Mouse (Mus musculus): Measurements from ENCODE around the gene Msmp. TPM values are rescaled to one million over a fixed set of nuclear protein-coding genes. Genes with fewer than 3 reads are reported as not detected.
A peak's percentile ranks its signal among the peaks of the same experiment; 100 is the strongest.
"Not testable (repeated sequence)": the region's sequence is repeated elsewhere in the genome, so short reads cannot be mapped to it uniquely, and the experiment has no call there.

Gene Msmp
- polyA plus RNA-seq, 1 experiment from 2014 or later = 0.49 TPM

- Histone ChIP-seq H3K4me1 (replicated peaks; ENCODE audit: control insufficient read depth, insufficient read depth, low read length) (no peaks in the 10 kb centered on the region), H3K27me3 (replicated peaks; ENCODE audit: control insufficient read depth, insufficient read depth, low read length) (no peaks in the 10 kb centered on the region), H3K4me3 (ENCODE audit: low read depth, low read length) (no peak overlapping the region), H3K4me2 (ENCODE audit: low read length) (no peak overlapping the region), H3K36me3 (ENCODE audit: control insufficient read depth, insufficient read depth, low read length) (no peaks in the 10 kb centered on the region), H3K27ac (ENCODE audit: low read depth) (no peak overlapping the region), H3K9ac (ENCODE audit: low read length) (no peak overlapping the region), H3K9me3 (ENCODE audit: control insufficient read depth, low read length) (no peaks in the 10 kb centered on the region)
- 76% methylated on average over 7 of the region's 7 CpGs for WGBS
- no peak for DNase-seq (ENCODE audit: low spot score)
- ATAC-seq (replicated peaks; ENCODE audit: low FRiP score, low TSS enrichment, low read depth) = no peak
Measured at GRCm38 (mm10) chr4:43598650-43599380, 14.5 kb upstream of the Msmp start.

GRCm38 (mm10) chr4:43598200-43598599 lies 13.9 kb upstream of the Msmp start:
- Histone ChIP-seq H3K9me3 (ENCODE audit: control insufficient read depth, low read length) (no peaks in the 10 kb centered on the region), H3K4me3 (ENCODE audit: low read depth, low read length) (no peak overlapping the region), H3K9ac (ENCODE audit: low read length) (no peak overlapping the region), H3K4me1 (replicated peaks; ENCODE audit: control insufficient read depth, insufficient read depth, low read length) (peaks cover 4% of the 10 kb centered on the region; the same call in 1 of the 2 replicates), H3K4me2 (ENCODE audit: low read length) (no peak overlapping the region), H3K27ac (ENCODE audit: low read depth) (no peak overlapping the region), H3K36me3 (ENCODE audit: control insufficient read depth, insufficient read depth, low read length) (no peaks in the 10 kb centered on the region), H3K27me3 (replicated peaks; ENCODE audit: control insufficient read depth, insufficient read depth, low read length) (no peaks in the 10 kb centered on the region)
- ATAC-seq (replicated peaks; ENCODE audit: low FRiP score, low TSS enrichment, low read depth) (no peak), DNase-seq (ENCODE audit: low spot score) (peak; percentile 38)
- WGBS = 82% methylated on average over 4 of the region's 4 CpGs

- not testable (repeated sequence) for H3K4me3 ChIP-seq (ENCODE audit: low read depth, low read length); ATAC-seq (replicated peaks; ENCODE audit: low FRiP score, low TSS enrichment, low read depth); H3K9me3 ChIP-seq (ENCODE audit: control insufficient read depth, low read length); H3K9ac ChIP-seq (ENCODE audit: low read length); H3K27me3 ChIP-seq (replicated peaks; ENCODE audit: control insufficient read depth, insufficient read depth, low read length); DNase-seq (ENCODE audit: low spot score); H3K27ac ChIP-seq (ENCODE audit: low read depth); H3K4me2 ChIP-seq (ENCODE audit: low read length); H3K4me1 ChIP-seq (replicated peaks; ENCODE audit: control insufficient read depth, insufficient read depth, low read length); H3K36me3 ChIP-seq (ENCODE audit: control insufficient read depth, insufficient read depth, low read length)
- 82% methylated on average over 2 of the region's 2 CpGs for WGBS
Measured at GRCm38 (mm10) chr4:43596597-43596996, 12.3 kb upstream of the Msmp start.

DNA sequence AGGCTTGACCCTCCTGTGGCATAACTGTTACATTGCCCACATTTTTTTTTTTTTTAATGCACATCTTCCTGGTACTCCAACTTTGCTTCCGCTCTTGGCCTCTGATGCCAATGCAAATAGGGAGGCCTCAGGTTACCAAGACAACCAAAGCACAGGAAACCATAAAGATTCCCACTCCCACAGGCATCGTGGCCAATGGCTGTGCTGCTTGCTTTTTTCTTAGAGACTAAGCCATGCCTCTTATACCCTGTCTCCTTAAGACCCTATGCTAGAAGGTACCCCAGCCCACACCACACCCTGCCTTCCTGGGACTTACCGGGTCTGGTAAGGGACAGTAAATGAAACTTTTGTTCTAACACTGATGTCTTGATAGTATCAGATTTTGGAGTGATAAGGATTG lies 9.2 kb upstream of the Msmp start:
- 0 out of 2 replicates have a peak, but pooled peaks have one; percentile 36 for ATAC-seq (replicated peaks; ENCODE audit: low FRiP score, low TSS enrichment, low read depth)

DNA sequence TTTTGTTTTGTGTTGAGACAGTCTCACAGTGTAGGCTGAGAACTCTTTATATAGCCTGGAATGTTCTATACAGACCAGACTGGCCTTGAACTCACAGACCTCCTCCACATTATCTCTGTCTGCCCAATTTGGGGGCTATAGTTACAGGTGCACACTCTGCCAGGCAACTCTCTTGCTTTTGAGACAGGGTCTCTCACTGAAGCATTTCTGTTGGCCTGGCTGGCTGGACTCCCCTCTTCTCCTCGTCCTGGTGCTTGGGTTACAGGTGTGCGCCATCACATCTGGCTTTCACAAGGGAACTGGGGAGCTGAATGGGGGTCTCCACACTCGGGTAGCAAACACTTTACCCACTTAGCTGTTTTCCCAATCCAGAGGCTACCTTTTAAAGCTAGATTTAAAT lies 7.7 kb upstream of the Msmp start:
- 76% methylated on average over 3 of the region's 3 CpGs for WGBS
- H3K36me3 ChIP-seq (ENCODE audit: control insufficient read depth, insufficient read depth, low read length) = no peaks in the 10 kb centered on the region
- no peak for ATAC-seq (replicated peaks; ENCODE audit: low FRiP score, low TSS enrichment, low read depth)

More for the DNA sequence above, 9.2 kb upstream of the Msmp start:
- no peak overlapping the region for H3K27ac ChIP-seq (ENCODE audit: low read depth)
- H3K4me3 ChIP-seq (ENCODE audit: low read depth, low read length) = no peak overlapping the region
- no peaks in the 10 kb centered on the region for H3K36me3 ChIP-seq (ENCODE audit: control insufficient read depth, insufficient read depth, low read length)
- 40% methylated on average over 3 of the region's 3 CpGs for WGBS
- peak; percentile 52 for DNase-seq (ENCODE audit: low spot score)
- no peak overlapping the region for H3K9ac ChIP-seq (ENCODE audit: low read length)
- H3K4me2 ChIP-seq (ENCODE audit: low read length) = no peak overlapping the region
- H3K27me3 ChIP-seq (replicated peaks; ENCODE audit: control insufficient read depth, insufficient read depth, low read length) = no peaks in the 10 kb centered on the region
- H3K4me1 ChIP-seq (replicated peaks; ENCODE audit: control insufficient read depth, insufficient read depth, low read length) = peaks cover 4% of the 10 kb centered on the region; the same call in 1 of the 2 replicates
- H3K9me3 ChIP-seq (ENCODE audit: control insufficient read depth, low read length) = no peaks in the 10 kb centered on the region

DNA sequence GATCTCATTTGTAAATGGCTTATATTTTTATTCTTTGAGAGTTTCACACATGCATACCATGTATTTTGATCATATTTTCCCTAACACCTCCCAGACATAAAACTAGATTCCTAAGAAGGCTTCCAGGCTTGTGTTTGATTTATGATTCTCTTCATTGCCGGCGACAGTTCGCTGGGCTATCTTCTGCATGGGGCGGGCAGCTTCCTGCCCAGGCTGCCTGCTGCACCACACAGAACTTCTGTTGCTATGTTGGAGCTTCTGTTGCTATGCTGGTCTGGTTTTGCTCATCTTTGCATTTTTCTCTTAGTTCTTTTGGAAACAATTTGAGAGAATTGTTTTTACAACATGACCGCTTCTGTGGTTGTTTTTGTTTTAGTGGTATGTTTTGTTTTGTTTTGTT lies 7.2 kb upstream of the Msmp start:
- no peak overlapping the region for H3K4me2 ChIP-seq (ENCODE audit: low read length)
- peaks cover 4% of the 10 kb centered on the region; the same call in 1 of the 2 replicates for H3K4me1 ChIP-seq (replicated peaks; ENCODE audit: control insufficient read depth, insufficient read depth, low read length)
- WGBS = 38% methylated on average over 5 of the region's 5 CpGs
- H3K9me3 ChIP-seq (ENCODE audit: control insufficient read depth, low read length) = no peaks in the 10 kb centered on the region
- no peak overlapping the region for H3K4me3 ChIP-seq (ENCODE audit: low read depth, low read length)
- H3K27ac ChIP-seq (ENCODE audit: low read depth) = no peak overlapping the region
- peak; percentile 29 for DNase-seq (ENCODE audit: low spot score)
- H3K36me3 ChIP-seq (ENCODE audit: control insufficient read depth, insufficient read depth, low read length) = no peaks in the 10 kb centered on the region
- ATAC-seq (replicated peaks; ENCODE audit: low FRiP score, low TSS enrichment, low read depth) = no peak
- H3K27me3 ChIP-seq (replicated peaks; ENCODE audit: control insufficient read depth, insufficient read depth, low read length) = no peaks in the 10 kb centered on the region
- H3K9ac ChIP-seq (ENCODE audit: low read length) = no peak overlapping the region

More for the DNA sequence above, 7.7 kb upstream of the Msmp start:
- H3K27ac ChIP-seq (ENCODE audit: low read depth) = no peak overlapping the region
- no peak overlapping the region for H3K4me3 ChIP-seq (ENCODE audit: low read depth, low read length)
- peak; percentile 35 for DNase-seq (ENCODE audit: low spot score)
- no peak overlapping the region for H3K9ac ChIP-seq (ENCODE audit: low read length)
- no peaks in the 10 kb centered on the region for H3K9me3 ChIP-seq (ENCODE audit: control insufficient read depth, low read length)
- H3K27me3 ChIP-seq (replicated peaks; ENCODE audit: control insufficient read depth, insufficient read depth, low read length) = no peaks in the 10 kb centered on the region
- H3K4me1 ChIP-seq (replicated peaks; ENCODE audit: control insufficient read depth, insufficient read depth, low read length) = peaks cover 4% of the 10 kb centered on the region; the same call in 1 of the 2 replicates
- H3K4me2 ChIP-seq (ENCODE audit: low read length) = no peak overlapping the region

DNA sequence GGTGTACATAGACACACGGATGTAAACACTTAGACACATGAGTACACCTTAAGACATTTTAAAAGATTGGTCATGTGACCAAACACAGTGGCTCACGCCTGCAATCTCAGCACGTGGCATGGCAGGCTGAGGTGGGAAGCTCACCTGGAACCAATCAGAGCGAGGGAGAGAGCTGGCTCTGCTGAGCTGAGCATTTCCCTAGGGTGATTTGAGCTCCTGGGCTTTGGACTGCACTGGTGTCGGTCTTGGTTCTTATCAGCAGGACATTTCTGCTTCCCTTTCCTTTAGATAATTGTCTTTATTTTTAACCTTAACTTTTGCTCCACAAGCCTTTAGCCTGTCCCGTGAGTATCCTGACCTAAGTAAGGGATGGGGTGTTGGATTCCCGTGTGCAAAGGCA lies 3.4 kb upstream of the Msmp start:
- H3K36me3 ChIP-seq (ENCODE audit: control insufficient read depth, insufficient read depth, low read length) = peaks cover 15% of the 10 kb centered on the region
- no peak overlapping the region for H3K4me2 ChIP-seq (ENCODE audit: low read length)
- no peak overlapping the region for H3K4me3 ChIP-seq (ENCODE audit: low read depth, low read length)
- no peaks in the 10 kb centered on the region; the same call in 1 of the 2 replicates for H3K4me1 ChIP-seq (replicated peaks; ENCODE audit: control insufficient read depth, insufficient read depth, low read length)
- no peaks in the 10 kb centered on the region for H3K9me3 ChIP-seq (ENCODE audit: control insufficient read depth, low read length)
- WGBS = 55% methylated on average over 7 of the region's 7 CpGs
- H3K9ac ChIP-seq (ENCODE audit: low read length) = no peak overlapping the region
- no peak overlapping the region for H3K27ac ChIP-seq (ENCODE audit: low read depth)
- ATAC-seq (replicated peaks; ENCODE audit: low FRiP score, low TSS enrichment, low read depth) (no peak), DNase-seq (ENCODE audit: low spot score) (no peak)
- no peaks in the 10 kb centered on the region for H3K27me3 ChIP-seq (replicated peaks; ENCODE audit: control insufficient read depth, insufficient read depth, low read length)

GRCm38 (mm10) chr4:43586411-43586810 lies 2.1 kb upstream of the Msmp start:
- WGBS = 69% methylated on average over 8 of the region's 8 CpGs
- no peak overlapping the region for H3K4me3 ChIP-seq (ENCODE audit: low read depth, low read length)
- H3K4me1 ChIP-seq (replicated peaks; ENCODE audit: control insufficient read depth, insufficient read depth, low read length) = no peaks in the 10 kb centered on the region; the same call in 1 of the 2 replicates
- H3K27ac ChIP-seq (ENCODE audit: low read depth) = no peak overlapping the region
- ATAC-seq (replicated peaks; ENCODE audit: low FRiP score, low TSS enrichment, low read depth) = no peak
- no peak overlapping the region for H3K4me2 ChIP-seq (ENCODE audit: low read length)
- H3K27me3 ChIP-seq (replicated peaks; ENCODE audit: control insufficient read depth, insufficient read depth, low read length) = no peaks in the 10 kb centered on the region
- no peaks in the 10 kb centered on the region for H3K9me3 ChIP-seq (ENCODE audit: control insufficient read depth, low read length)
- DNase-seq (ENCODE audit: low spot score) = peak; percentile 51
- no peak overlapping the region for H3K9ac ChIP-seq (ENCODE audit: low read length)
- peaks cover 28% of the 10 kb centered on the region for H3K36me3 ChIP-seq (ENCODE audit: control insufficient read depth, insufficient read depth, low read length)

DNA sequence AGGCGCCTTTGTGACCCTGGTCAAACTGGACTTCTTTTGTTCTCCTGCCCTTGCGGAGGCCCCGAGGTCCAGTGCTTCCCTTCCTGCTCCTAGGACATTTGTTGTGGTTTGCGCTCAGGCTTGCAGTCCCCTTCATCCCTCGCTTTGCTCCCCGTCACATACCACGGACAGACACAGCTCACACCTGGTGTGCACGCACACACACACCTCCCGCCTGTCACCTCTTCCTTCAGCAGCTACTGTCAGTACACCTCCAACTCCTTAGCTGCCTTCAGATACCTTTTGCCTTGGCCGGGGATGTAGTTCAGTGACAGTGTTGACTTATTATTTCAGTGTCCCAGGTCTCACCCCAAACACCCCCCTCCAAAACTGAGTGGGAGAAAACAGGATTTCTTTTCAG lies 1.4 kb upstream of the Msmp start:
- H3K36me3 ChIP-seq (ENCODE audit: control insufficient read depth, insufficient read depth, low read length) = peaks cover 35% of the 10 kb centered on the region
- H3K9ac ChIP-seq (ENCODE audit: low read length) = no peak overlapping the region
- no peak overlapping the region for H3K4me2 ChIP-seq (ENCODE audit: low read length)
- 68% methylated on average over 10 of the region's 10 CpGs for WGBS
- H3K4me3 ChIP-seq (ENCODE audit: low read depth, low read length) = no peak overlapping the region
- no peak for ATAC-seq (replicated peaks; ENCODE audit: low FRiP score, low TSS enrichment, low read depth)
- H3K9me3 ChIP-seq (ENCODE audit: control insufficient read depth, low read length) = no peaks in the 10 kb centered on the region
- no peak overlapping the region for H3K27ac ChIP-seq (ENCODE audit: low read depth)
- DNase-seq (ENCODE audit: low spot score) = peak; percentile 47
- no peaks in the 10 kb centered on the region for H3K27me3 ChIP-seq (replicated peaks; ENCODE audit: control insufficient read depth, insufficient read depth, low read length)
- H3K4me1 ChIP-seq (replicated peaks; ENCODE audit: control insufficient read depth, insufficient read depth, low read length) = no peaks in the 10 kb centered on the region; the same call in 1 of the 2 replicates
